Mouse (Mus musculus): ENCODE measurements around the gene Gabarapl1.

GRCm38 (mm10) chr6:129542540-129542939 lies 9.6 kb downstream of the Gabarapl1 start:
- no peak for TF ChIP-seq CTCF (IDR thresholded peaks at IDR 0.05)
- TF ChIP-seq EP300 (IDR thresholded peaks at IDR 0.05): no peak

Data from lung, postnatal 0 days (tissue).